Mouse (Mus musculus): ENCODE results near the gene Myoz1.

DNA sequence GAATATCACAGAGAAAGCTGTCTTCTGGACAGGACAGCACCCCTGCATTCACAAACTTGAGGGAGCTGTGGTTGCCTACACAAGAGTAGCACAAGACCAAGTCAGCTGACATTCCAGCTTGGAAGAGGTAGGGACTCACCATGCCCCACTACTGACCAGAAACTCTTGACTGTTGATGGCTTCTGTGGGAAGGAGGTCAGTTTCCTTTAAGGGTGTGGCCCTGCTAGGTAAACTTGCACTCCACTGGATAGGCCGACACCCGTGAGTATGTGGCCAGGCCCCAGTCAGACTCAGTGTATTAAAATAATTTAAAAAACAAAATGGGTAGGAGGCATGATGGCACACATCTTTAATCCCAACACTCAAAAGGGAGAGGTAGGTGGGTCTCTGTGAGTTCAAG is 20.8 kb downstream of the Myoz1 start:
- TF ChIP-seq CTCF (IDR thresholded peaks at IDR 0.05) (no peak), POLR2A (IDR thresholded peaks at IDR 0.05; ENCODE audit: insufficient read depth, low read depth, low read length) (no peak)

All from heart, adult 2 months (tissue).